Mouse (Mus musculus) lung, postnatal 0 days (tissue): ENCODE measurements around the gene Synj2.

Source experiments
- CTCF ChIP-seq: IDR thresholded peaks from 2 replicates; pipeline ENCODE4 v1.5.1; 2016; ENCODE audit warnings: antibody characterized with exemption, mild to moderate bottlenecking
- EP300 ChIP-seq: IDR thresholded peaks from 2 replicates; pipeline ENCODE4 v1.6.1; 2016; ENCODE audit warnings: antibody characterized with exemption, mild to moderate bottlenecking, control low read depth

DNA sequence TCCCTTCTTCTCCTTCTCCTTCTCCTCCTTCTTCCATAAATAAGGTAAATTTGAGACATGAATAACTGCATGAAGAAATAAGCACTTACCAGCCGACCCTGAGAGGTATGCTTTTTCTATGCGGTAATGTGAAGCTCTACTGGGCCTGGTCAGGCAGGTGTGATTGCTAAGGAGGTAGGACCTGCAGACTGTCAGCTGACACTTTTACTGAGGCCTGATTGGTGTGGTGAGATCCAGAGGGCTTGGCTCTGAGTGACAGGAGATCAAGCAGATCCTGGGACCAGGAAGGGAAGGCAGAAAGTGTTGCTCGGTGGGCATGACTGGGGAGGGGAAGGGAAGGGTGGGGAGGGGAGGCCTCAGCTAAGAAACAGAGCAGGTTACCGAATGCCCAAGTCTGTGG, 45.0 kb upstream of the Synj2 start:
- TF ChIP-seq EP300 (no peak), CTCF (no peak)
